ENCODE assay signal across 8 mouse cellular contexts in the genomic region with DNA sequence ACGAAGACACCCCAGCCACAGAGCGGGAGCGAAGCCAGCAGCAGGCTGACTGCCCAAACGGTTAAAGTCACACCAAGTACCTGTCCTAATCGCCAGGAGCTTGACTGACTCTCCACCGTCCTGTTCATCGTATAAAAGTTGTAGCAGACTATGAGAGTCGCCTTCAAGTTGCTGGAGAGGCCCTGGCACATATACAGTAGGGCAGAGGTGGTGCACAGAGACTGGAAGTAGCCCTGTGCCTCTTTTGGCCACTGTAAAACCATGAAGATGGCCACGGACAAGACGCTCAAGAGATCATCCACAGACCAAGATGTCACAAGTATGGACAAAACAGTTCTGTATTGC. TPM values are rescaled to one million over a fixed set of nuclear protein-coding genes. Genes with fewer than 3 reads are reported as not detected.
DNase-seq lines count a peak whose midpoint lies in the region; ATAC-seq and TF ChIP-seq lines count a peak whose summit lies in the region.

No protein-coding gene starts in this region.

- 20% methylated on average over 10 of the region's 10 CpGs for WGBS in forebrain, embryonic 10.5 days
- WGBS in limb, embryonic 11.5 days, result 17% methylated on average over 10 of the region's 10 CpGs
- whole genome bisulfite sequencing in neural tube, embryonic 15.5 days, result 17% methylated on average over 10 of the region's 10 CpGs

- H3K27ac ChIP-seq in left cerebral cortex, adult 2 months, result no peak overlapping the region
- H3K27ac ChIP-seq in forebrain, embryonic 10.5 days, result 0 out of 2 replicates have a peak overlapping the region, but pooled peaks have one; percentile 35
- H3K27ac ChIP-seq in limb, embryonic 11.5 days (replicated peaks; ENCODE audit: low read depth, low read length), result no peak overlapping the region
- H3K27ac ChIP-seq in neural tube, embryonic 15.5 days (replicated peaks), result no peak overlapping the region

- intact Hi-C loops in left cerebral cortex, adult 2 months (cut with DNase I), result no loop called here
- intact Hi-C loops in left cerebral cortex, postnatal 10 days (cut with DNase I), result no loop called here

- H3K9me3 ChIP-seq in forebrain, embryonic 10.5 days, result no peaks in the 10 kb centered on the region
- no peaks in the 10 kb centered on the region for H3K9me3 ChIP-seq in limb, embryonic 11.5 days (ENCODE audit: control insufficient read depth, low read length)
- H3K9me3 ChIP-seq in neural tube, embryonic 15.5 days (replicated peaks), result no peaks in the 10 kb centered on the region

- H3K9ac ChIP-seq in limb, embryonic 11.5 days (ENCODE audit: low read length), result no peak overlapping the region
- peak overlapping the region; percentile 58 for H3K9ac ChIP-seq in neural tube, embryonic 15.5 days (replicated peaks)

- no peaks in the 10 kb centered on the region for H3K36me3 ChIP-seq in forebrain, embryonic 10.5 days (replicated peaks)
- no peaks in the 10 kb centered on the region for H3K36me3 ChIP-seq in limb, embryonic 11.5 days (ENCODE audit: control insufficient read depth, insufficient read depth, low read length)
- H3K36me3 ChIP-seq in neural tube, embryonic 15.5 days, result no peaks in the 10 kb centered on the region

- DNase-seq in left cerebral cortex, adult 2 months (ENCODE audit: extremely low spot score in 1 of 2, low spot score in 2 of 2), result no peak
- no peak for DNase-seq in left cerebral cortex, postnatal 10 days (ENCODE audit: extremely low spot score in 1 of 2, low spot score in 2 of 2)
- DNase-seq in forebrain, embryonic 10.5 days (ENCODE audit: extremely low spot score, low spot score), result no peak
- DNase-seq in limb, embryonic 11.5 days (ENCODE audit: low spot score), result no peak
- no peak for DNase-seq in layer of hippocampus, adult 8-10 months (ENCODE audit: low spot score in 2 of 2)
- no peak for DNase-seq in adrenal gland, postnatal 25 days
- DNase-seq in lung, postnatal 25 days (ENCODE audit: low spot score), result no peak

- H3K4me2 ChIP-seq in limb, embryonic 11.5 days (ENCODE audit: low read depth, severe bottlenecking), result peak overlapping the region; percentile 71
- peak overlapping the region; percentile 83 for H3K4me2 ChIP-seq in neural tube, embryonic 15.5 days

- peaks cover 34% of the 10 kb centered on the region for H3K27me3 ChIP-seq in forebrain, embryonic 10.5 days (ENCODE audit: poor library complexity, severe bottlenecking)
- peaks cover 14% of the 10 kb centered on the region; the same call in 1 of the 2 replicates for H3K27me3 ChIP-seq in limb, embryonic 11.5 days (ENCODE audit: control insufficient read depth, insufficient read depth, low read length)
- H3K27me3 ChIP-seq in neural tube, embryonic 15.5 days (replicated peaks), result no peaks in the 10 kb centered on the region

- ATAC-seq in limb, embryonic 11.5 days (ENCODE audit: insufficient number of reproducible peaks, low FRiP score, low TSS enrichment, low read depth), result no peak
- peak; percentile 43 for ATAC-seq in neural tube, embryonic 15.5 days (ENCODE audit: low FRiP score)

- H3K4me3 ChIP-seq in left cerebral cortex, adult 2 months, result peak overlapping the region; percentile 52
- peak overlapping the region; percentile 63 for H3K4me3 ChIP-seq in forebrain, embryonic 10.5 days
- peak overlapping the region; percentile 27 for H3K4me3 ChIP-seq in limb, embryonic 11.5 days (ENCODE audit: low read depth, low read length)
- H3K4me3 ChIP-seq in neural tube, embryonic 15.5 days (replicated peaks), result peak overlapping the region; percentile 50

- H3K4me1 ChIP-seq in forebrain, embryonic 10.5 days, result peaks cover 15% of the 10 kb centered on the region
- no peaks in the 10 kb centered on the region for H3K4me1 ChIP-seq in limb, embryonic 11.5 days (ENCODE audit: control insufficient read depth, insufficient read depth, low read length)
- H3K4me1 ChIP-seq in neural tube, embryonic 15.5 days, result peaks cover 11% of the 10 kb centered on the region

- TF ChIP-seq CTCF in left cerebral cortex, adult 2 months (IDR thresholded peaks at IDR 0.05), result no peak

RNA-seq across cellular contexts. Expression of a gene that starts 0.9 kb away (rescaled TPM):
- total RNA-seq in left cerebral cortex, adult 2 months (2021), result 1 to 10 TPM in 1 of 2 experiments, under 1 TPM in 1; 0.84 to 1.9 TPM
- 1 to 10 TPM; 4.2 to 4.6 TPM for total RNA-seq in left cerebral cortex, postnatal 10 days (2021)
- 0.05 and 0.07 TPM in 2 replicates for polyA plus RNA-seq in forebrain, embryonic 10.5 days (2016; fragmentation: Nextera tagmentation; extraction: Ambion mirVana)
- not detected in 2 replicates for polyA plus RNA-seq in limb, embryonic 11.5 days (2014; fragmentation: Nextera tagmentation; extraction: Ambion mirVana)
- 4.8 and 5.3 TPM in 2 replicates for polyA plus RNA-seq in neural tube, embryonic 15.5 days (2015; fragmentation: Nextera tagmentation; extraction: Ambion mirVana)
- 1 to 10 TPM in 2 of 4 experiments, under 1 TPM in 2; 0.34 to 1.7 (median 1.1) TPM for total RNA-seq in layer of hippocampus, adult 8-10 months (2022)
- not detected in 2 replicates for total RNA-seq in adrenal gland, postnatal 25 days (2021)
